Mouse (Mus musculus) liver, embryonic 12.5 days (tissue): ENCODE measurements at regions not wholly inside any gene's neighbourhood (a gene's known extent, or its start where the extent isn't known, plus 50 kb on each side); places are given as distances from the start of the nearest gene placed in this dataset.

Experiments
- ATAC-seq: fragments of 200-750 bp; cut with Nextera tagmentation; 2 replicates; pipeline ENCODE4 v1.8.0; 2017; ENCODE audit warnings: moderate number of reproducible peaks, mild to moderate bottlenecking, moderate library complexity
- H3K27ac ChIP-seq: fragments of 300-500 bp; sonication (generic); 2 replicates; pipeline ENCODE4 v1.5.1; 2016; ENCODE audit warnings: mild to moderate bottlenecking
- H3K27me3 ChIP-seq: fragments of 300-500 bp; sonication (generic); replicated peaks from 2 replicates; pipeline ENCODE4 v1.6.1; 2016; ENCODE audit warnings: mild to moderate bottlenecking, moderate library complexity
- H3K36me3 ChIP-seq: fragments of 300-500 bp; sonication (generic); 2 replicates; pipeline ENCODE4 v1.6.1; 2016; ENCODE audit warnings: mild to moderate bottlenecking, moderate library complexity
- H3K4me1 ChIP-seq: fragments of 300-500 bp; sonication (generic); 2 replicates; pipeline ENCODE4 v1.6.1; 2016
- H3K4me2 ChIP-seq: fragments of 300-500 bp; sonication (generic); 2 replicates; pipeline ENCODE4 v1.6.1; 2016; ENCODE audit warnings: mild to moderate bottlenecking, moderate library complexity
- H3K4me3 ChIP-seq: fragments of 300-500 bp; sonication (generic); 2 replicates; pipeline ENCODE4 v1.5.1; 2016; ENCODE audit warnings: mild to moderate bottlenecking, moderate library complexity
- H3K9ac ChIP-seq: fragments of 300-500 bp; sonication (generic); 2 replicates; pipeline ENCODE4 v1.6.1; 2016; ENCODE audit warnings: mild to moderate bottlenecking, moderate library complexity
- H3K9me3 ChIP-seq: fragments of 300-500 bp; sonication (generic); replicated peaks from 2 replicates; pipeline ENCODE4 v1.6.1; 2016; ENCODE audit warnings: mild to moderate bottlenecking, moderate library complexity
- WGBS: fragments of 180-500 bp; shearing (Covaris S2); methylation state at CpG from one replicate; pipeline ENCODE4 v1.1.7; 2016; ENCODE audit not compliant: insufficient replicate concordance; 5-methylcytosine and 5-hydroxymethylcytosine counted together

DNA sequence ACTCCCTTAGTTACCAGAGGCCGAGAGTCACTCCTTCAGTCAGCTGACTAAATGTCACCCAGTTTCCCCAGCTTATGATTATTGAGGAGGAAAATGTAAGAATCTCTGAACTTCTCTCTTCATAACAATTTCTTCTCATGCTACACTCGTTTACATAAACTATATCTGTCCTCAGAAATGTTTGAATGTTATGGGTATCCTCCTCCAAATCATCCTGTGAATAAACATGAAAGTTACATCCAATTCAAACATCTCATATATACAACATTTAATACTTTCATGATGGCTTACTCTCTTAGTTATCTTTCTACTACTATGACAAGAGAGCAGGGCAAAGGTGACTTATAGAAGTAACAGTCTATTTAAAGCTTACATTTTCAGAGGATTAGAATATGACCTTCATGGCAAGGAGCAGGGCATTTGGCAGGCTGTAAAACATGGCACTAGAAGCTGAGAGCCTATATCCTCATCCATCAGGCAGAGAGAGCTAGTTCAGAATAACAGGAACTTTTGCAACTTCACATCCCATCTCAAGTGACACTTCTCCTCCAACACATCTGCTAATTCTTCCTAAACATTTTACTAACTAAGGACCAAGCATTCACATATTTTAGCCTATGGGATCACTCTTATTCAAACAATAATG, 809.8 kb upstream of the Rag2 start:
- no peak for ATAC-seq
- no peak overlapping the region for H3K27ac ChIP-seq
- H3K4me2 ChIP-seq, result no peak overlapping the region
- H3K36me3 ChIP-seq, result no peaks in the 10 kb centered on the region
- H3K4me3 ChIP-seq, result no peak overlapping the region
- no peaks in the 10 kb centered on the region for H3K4me1 ChIP-seq
- WGBS, result 38% methylated on average over 2 of the region's 2 CpGs
- H3K9me3 ChIP-seq, result no peaks in the 10 kb centered on the region
- H3K9ac ChIP-seq, result no peak overlapping the region
- no peaks in the 10 kb centered on the region for H3K27me3 ChIP-seq

- no peaks in the 10 kb centered on the region for H3K9me3 ChIP-seq
- 83% methylated on average over 4 of the region's 4 CpGs for WGBS
- no peak overlapping the region for H3K27ac ChIP-seq
- no peak overlapping the region for H3K4me2 ChIP-seq
- H3K27me3 ChIP-seq, result no peaks in the 10 kb centered on the region
- H3K36me3 ChIP-seq, result no peaks in the 10 kb centered on the region
- H3K4me3 ChIP-seq, result no peak overlapping the region
- ATAC-seq, result no peak
- H3K9ac ChIP-seq, result no peak overlapping the region
- H3K4me1 ChIP-seq, result no peaks in the 10 kb centered on the region
Measured at GRCm38 (mm10) chr2:100834056-100834455, 790.5 kb upstream of the Rag2 start.

DNA sequence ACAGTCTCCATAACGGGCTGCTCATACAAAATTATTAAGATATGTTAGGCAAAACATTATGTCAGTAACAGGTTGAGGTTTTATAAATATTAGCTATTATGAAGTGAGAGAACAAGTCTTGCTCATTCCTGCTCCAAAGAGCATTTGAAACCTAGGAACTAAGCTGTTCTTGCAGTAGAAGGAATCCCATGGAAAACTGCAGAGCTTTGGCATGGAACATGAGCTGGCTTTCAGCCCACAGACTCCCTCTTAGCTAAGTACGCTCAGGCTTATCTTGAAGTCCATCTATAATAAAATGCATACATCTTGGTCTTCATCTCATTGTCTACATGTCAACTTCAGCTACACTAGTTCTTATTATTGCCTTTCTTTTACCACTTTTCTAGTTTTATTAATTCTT, 766.7 kb upstream of the Rag2 start:
- 74% methylated on average over 2 of the region's 2 CpGs for WGBS
- H3K4me1 ChIP-seq, result no peaks in the 10 kb centered on the region
- H3K27ac ChIP-seq, result no peak overlapping the region
- ATAC-seq, result no peak
- no peak overlapping the region for H3K4me2 ChIP-seq
- H3K27me3 ChIP-seq, result no peaks in the 10 kb centered on the region
- no peak overlapping the region for H3K9ac ChIP-seq
- no peak overlapping the region for H3K4me3 ChIP-seq
- no peaks in the 10 kb centered on the region for H3K36me3 ChIP-seq
- no peaks in the 10 kb centered on the region for H3K9me3 ChIP-seq

- Histone ChIP-seq H3K4me3 (no peak overlapping the region), H3K9ac (no peak overlapping the region), H3K27me3 (no peaks in the 10 kb centered on the region), H3K4me2 (no peak overlapping the region), H3K27ac (no peak overlapping the region), H3K9me3 (no peaks in the 10 kb centered on the region), H3K36me3 (no peaks in the 10 kb centered on the region), H3K4me1 (no peaks in the 10 kb centered on the region)
- WGBS, result 42% methylated on average over 1 of the region's 1 CpGs
- no peak for ATAC-seq
Measured at GRCm38 (mm10) chr2:100865495-100865894, 759.0 kb upstream of the Rag2 start.
